In the genomic region with DNA sequence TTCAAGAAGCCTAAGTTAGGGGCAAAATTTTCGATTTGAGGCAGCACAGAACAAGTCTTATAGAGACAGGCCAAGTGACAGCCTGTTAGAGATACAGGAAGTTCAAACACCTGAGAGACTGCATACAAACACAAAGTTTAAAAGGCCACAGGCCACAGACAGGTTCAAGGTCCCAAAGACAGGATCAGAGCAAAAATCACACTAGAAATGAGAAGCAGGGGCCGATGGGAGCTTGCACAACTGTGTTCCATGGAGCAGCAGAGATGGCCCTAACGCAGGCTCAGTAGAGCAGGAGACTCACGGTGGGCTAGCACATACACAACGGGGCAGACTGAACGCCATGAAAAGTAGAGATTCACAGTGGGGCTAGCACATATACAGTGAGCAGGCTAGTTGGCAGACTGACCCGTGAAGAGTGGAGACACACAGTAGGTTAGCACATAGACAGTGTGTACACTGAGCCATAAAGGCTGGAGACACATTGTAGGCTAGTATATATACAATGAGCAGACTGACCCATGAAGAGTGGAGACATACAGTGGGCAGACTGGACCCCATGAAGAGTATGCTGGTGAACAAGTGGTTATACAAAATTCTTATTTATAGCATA, we compare ENCODE assay signal across 22 mouse cellular contexts. TPM values are rescaled to one million over a fixed set of nuclear protein-coding genes. Genes with fewer than 3 reads are reported as not detected.
A peak's percentile ranks its signal among the peaks of the same experiment; 100 is the strongest.
DNase-seq lines count a peak whose midpoint lies in the region; ATAC-seq and TF ChIP-seq lines count a peak whose summit lies in the region.
"Had no signal": no experiment of that assay in that cellular context is flagged by ENCODE, and none has a peak within 500 bp of the region (broad histone marks: within the 10 kb centered on the region; RNA-seq: fewer than 3 reads in every experiment).

No protein-coding gene starts in this region.

- no peaks in the 10 kb centered on the region for H3K4me1 ChIP-seq in hindbrain, embryonic 16.5 days (ENCODE audit: control insufficient read depth, insufficient read depth, low read depth, low read length)
- no peaks in the 10 kb centered on the region for H3K4me1 ChIP-seq in hindbrain, postnatal 0 days (ENCODE audit: insufficient read depth, low read length)
- no peaks in the 10 kb centered on the region for H3K4me1 ChIP-seq in liver, embryonic 15.5 days (replicated peaks)
- H3K4me1 ChIP-seq: forebrain, embryonic 15.5 days; heart, embryonic 15.5 days; hindbrain, embryonic 12.5 days; limb, embryonic 10.5 days; midbrain, embryonic 15.5 days; neural tube, embryonic 15.5 days had no signal

- no peak for DNase-seq in hindbrain, postnatal 0 days (ENCODE audit: low spot score)
- peak; percentile 32 for DNase-seq in thymus, postnatal 4 days
- no peak for DNase-seq in thymus, postnatal 36 days
- DNase-seq in right cerebral cortex, postnatal 14 days: no peak
- no peak for DNase-seq in testis, postnatal 10 days (ENCODE audit: low spot score)
- DNase-seq: adrenal gland, adult 2 months; cerebellum, adult 8-10 months; gastrocnemius, postnatal 36 days; kidney, adult 11 months; lung, adult 2 months; lung, postnatal 36 days; right cerebral cortex, postnatal 4 days had no signal

- no peak for TF ChIP-seq CTCF in hindbrain, postnatal 0 days (IDR thresholded peaks at IDR 0.05; ENCODE audit: low read depth)

- ATAC-seq in hindbrain, embryonic 16.5 days: 0 out of 2 replicates have a peak, but pooled peaks have one; percentile 11
- ATAC-seq in hindbrain, postnatal 0 days: no peak
- ATAC-seq in liver, embryonic 15.5 days (ENCODE audit: insufficient read depth): peak; percentile 74
- ATAC-seq: forebrain, embryonic 15.5 days; midbrain, embryonic 15.5 days had no signal

- 94% methylated on average over 7 of the region's 7 CpGs for WGBS in hindbrain, embryonic 16.5 days
- WGBS in hindbrain, postnatal 0 days: 93% methylated on average over 7 of the region's 7 CpGs
- WGBS in liver, embryonic 15.5 days (ENCODE audit: insufficient replicate concordance): 60% methylated on average over 7 of the region's 7 CpGs

- no peaks in the 10 kb centered on the region for H3K27me3 ChIP-seq in hindbrain, embryonic 16.5 days (replicated peaks; ENCODE audit: control insufficient read depth, insufficient read depth, low read length)
- no peaks in the 10 kb centered on the region for H3K27me3 ChIP-seq in hindbrain, postnatal 0 days (ENCODE audit: insufficient read depth, low read length)
- no peaks in the 10 kb centered on the region for H3K27me3 ChIP-seq in liver, embryonic 15.5 days
- H3K27me3 ChIP-seq: embryonic facial prominence, embryonic 12.5 days; forebrain, embryonic 15.5 days; heart, embryonic 15.5 days; hindbrain, embryonic 12.5 days; midbrain, embryonic 15.5 days; neural tube, embryonic 15.5 days had no signal

- no peak overlapping the region for H3K4me3 ChIP-seq in hindbrain, embryonic 16.5 days (ENCODE audit: low read length)
- H3K4me3 ChIP-seq in hindbrain, postnatal 0 days (ENCODE audit: low read length): no peak overlapping the region
- no peak overlapping the region for H3K4me3 ChIP-seq in liver, embryonic 15.5 days (replicated peaks)
- H3K4me3 ChIP-seq: embryonic facial prominence, embryonic 12.5 days; forebrain, embryonic 15.5 days; heart, embryonic 15.5 days; hindbrain, embryonic 12.5 days; limb, embryonic 10.5 days; midbrain, embryonic 15.5 days; myocyte; neural tube, embryonic 15.5 days had no signal

- H3K4me2 ChIP-seq in hindbrain, embryonic 16.5 days (ENCODE audit: low read length): no peak overlapping the region
- H3K4me2 ChIP-seq in hindbrain, postnatal 0 days (ENCODE audit: low read depth, low read length): no peak overlapping the region
- no peak overlapping the region for H3K4me2 ChIP-seq in liver, embryonic 15.5 days
- H3K4me2 ChIP-seq: embryonic facial prominence, embryonic 12.5 days; forebrain, embryonic 15.5 days; heart, embryonic 15.5 days; hindbrain, embryonic 12.5 days; midbrain, embryonic 15.5 days; neural tube, embryonic 15.5 days had no signal

- no peaks in the 10 kb centered on the region for H3K9me3 ChIP-seq in hindbrain, embryonic 16.5 days (ENCODE audit: control insufficient read depth, low read length)
- no peaks in the 10 kb centered on the region for H3K9me3 ChIP-seq in hindbrain, postnatal 0 days (ENCODE audit: low read length)
- no peaks in the 10 kb centered on the region for H3K9me3 ChIP-seq in liver, embryonic 15.5 days (replicated peaks)
- H3K9me3 ChIP-seq: embryonic facial prominence, embryonic 12.5 days; forebrain, embryonic 15.5 days; heart, embryonic 15.5 days; hindbrain, embryonic 12.5 days; limb, embryonic 10.5 days; midbrain, embryonic 15.5 days had no signal

- H3K27ac ChIP-seq in hindbrain, embryonic 16.5 days (ENCODE audit: low read depth, low read length): no peak overlapping the region
- no peak overlapping the region for H3K27ac ChIP-seq in hindbrain, postnatal 0 days
- H3K27ac ChIP-seq in liver, embryonic 15.5 days (replicated peaks): 0 out of 2 replicates have a peak overlapping the region, but pooled peaks have one; percentile 48
- H3K27ac ChIP-seq: embryonic facial prominence, embryonic 12.5 days; forebrain, embryonic 15.5 days; heart, embryonic 15.5 days; hindbrain, embryonic 12.5 days; limb, embryonic 10.5 days; midbrain, embryonic 15.5 days; neural tube, embryonic 15.5 days had no signal

- no peak overlapping the region for H3K9ac ChIP-seq in hindbrain, embryonic 16.5 days (ENCODE audit: low read depth, low read length)
- H3K9ac ChIP-seq in hindbrain, postnatal 0 days (replicated peaks; ENCODE audit: low read length): no peak overlapping the region
- H3K9ac ChIP-seq in liver, embryonic 15.5 days: no peak overlapping the region
- H3K9ac ChIP-seq: embryonic facial prominence, embryonic 12.5 days; forebrain, embryonic 15.5 days; heart, embryonic 15.5 days; hindbrain, embryonic 12.5 days; midbrain, embryonic 15.5 days; neural tube, embryonic 15.5 days had no signal

- peaks cover 4% of the 10 kb centered on the region; the same call in 1 of the 2 replicates for H3K36me3 ChIP-seq in hindbrain, embryonic 16.5 days (ENCODE audit: control insufficient read depth, insufficient read depth, low read length)
- H3K36me3 ChIP-seq in hindbrain, postnatal 0 days (ENCODE audit: insufficient read depth, low read length): 0 out of 2 replicates have a peak, but pooled peaks cover 4% of the 10 kb centered on the region
- no peaks in the 10 kb centered on the region for H3K36me3 ChIP-seq in liver, embryonic 15.5 days (replicated peaks)
- H3K36me3 ChIP-seq: midbrain, embryonic 15.5 days had no signal

RNA-seq across cellular contexts. Expression of a gene that starts 24.5 kb away (rescaled TPM):
- 24.5 and 25.6 TPM in 2 replicates for polyA plus RNA-seq in hindbrain, embryonic 16.5 days (2015; fragmentation: Nextera tagmentation; extraction: Ambion mirVana)
- total RNA-seq in hindbrain, postnatal 0 days (2014; rRNA removed): 26.4 and 31.4 TPM in 2 replicates
- 13.7 and 15.7 TPM in 2 replicates for polyA plus RNA-seq in hindbrain, postnatal 0 days (2015; fragmentation: Nextera tagmentation; extraction: Ambion mirVana)
- polyA plus RNA-seq in liver, embryonic 15.5 days (2015; fragmentation: Nextera tagmentation; extraction: Ambion mirVana): 1.5 TPM in 2 replicates
